Mouse (Mus musculus): Measurements from ENCODE around the gene Srpk2. TPM values are rescaled to one million over a fixed set of nuclear protein-coding genes. Genes with fewer than 3 reads are reported as not detected.

Srpk2 gene
- total and polyA plus RNA-seq, 2 experiments, result 2.9 to 14.5 TPM

DNA sequence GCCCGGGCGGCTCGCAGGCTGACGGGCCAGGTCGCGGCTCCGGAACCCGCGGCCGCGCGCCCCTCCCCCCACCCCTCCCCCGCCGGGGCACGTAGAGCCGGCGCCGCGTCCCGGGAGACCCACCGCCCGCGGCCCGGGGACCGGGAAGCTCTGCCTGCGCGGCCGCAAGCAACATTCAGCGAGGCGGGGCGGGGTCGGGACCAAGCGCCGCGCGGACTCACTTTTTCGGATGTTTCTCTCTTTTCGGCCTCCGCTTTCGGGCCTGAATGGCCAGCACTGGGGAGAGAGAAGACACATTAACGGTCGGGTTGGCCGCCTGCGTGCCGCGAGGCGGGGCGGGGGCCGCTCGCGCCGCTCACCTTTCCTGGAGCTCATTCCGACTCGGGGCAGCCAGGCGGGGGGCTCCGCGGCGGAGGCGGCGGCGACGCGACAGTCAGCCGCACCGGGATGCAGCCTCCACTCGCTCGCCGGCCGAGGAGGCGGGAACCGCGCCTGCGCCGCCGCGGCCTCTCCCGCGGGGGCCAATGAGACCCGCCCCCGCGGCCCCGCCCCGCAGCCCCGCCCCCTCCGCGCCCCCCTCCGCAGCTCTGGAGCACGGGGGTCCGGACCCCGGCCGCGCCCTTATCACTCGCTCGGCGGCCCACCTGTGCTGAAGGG is 8.8 kb downstream of the Srpk2 start:
- H3K27ac ChIP-seq (replicated peaks; ENCODE audit: insufficient read depth, low read depth, low read length), result no peak overlapping the region
- 0 out of 2 replicates have a peak, but pooled peaks cover 2% of the 10 kb centered on the region for H3K27me3 ChIP-seq (ENCODE audit: control insufficient read depth, insufficient read depth, low read length)

DNA sequence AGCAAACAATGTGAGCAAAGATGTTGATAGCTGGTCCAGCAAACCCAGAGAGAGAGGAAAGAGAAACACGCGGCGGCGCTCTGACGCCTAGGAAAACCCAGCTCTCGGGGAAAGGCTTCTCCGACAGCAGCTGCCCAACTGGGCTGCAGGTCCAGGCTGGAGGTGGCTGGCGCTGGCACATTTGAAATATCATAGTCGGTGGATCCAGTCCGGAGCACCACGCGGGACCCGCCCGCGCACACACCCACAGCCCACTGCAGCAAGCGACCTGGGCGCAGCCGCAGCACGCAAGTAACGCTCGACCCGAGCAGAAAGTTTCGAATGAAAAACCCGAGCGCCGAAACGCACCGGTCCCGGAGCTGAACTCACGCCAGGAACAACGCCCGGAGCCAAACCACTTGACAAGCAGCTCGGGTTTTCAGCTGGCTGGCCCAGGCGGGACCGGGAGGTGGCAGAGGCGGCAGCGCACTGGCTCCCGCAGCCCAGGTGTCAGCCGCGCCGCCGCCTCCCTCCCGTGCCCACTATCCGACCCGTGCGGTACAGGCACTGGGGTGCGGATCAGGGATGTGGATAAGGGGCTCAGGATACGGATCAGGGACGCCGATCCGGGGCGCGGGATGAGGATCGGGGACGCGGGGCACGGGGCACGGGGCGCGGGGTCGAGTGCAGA is 9.5 kb downstream of the Srpk2 start:
- Histone ChIP-seq H3K79me2 (ENCODE audit: control insufficient read depth, insufficient read depth, low read length) (no peaks in the 10 kb centered on the region), H3K27ac (replicated peaks; ENCODE audit: insufficient read depth, low read depth, low read length) (no peak overlapping the region), H3K36me3 (ENCODE audit: control insufficient read depth, insufficient read depth, low read length) (no peaks in the 10 kb centered on the region), H3K9ac (ENCODE audit: low read depth, low read length) (peak overlapping the region; percentile 69), H3K4me1 (ENCODE audit: control insufficient read depth, insufficient read depth, low read length) (no peaks in the 10 kb centered on the region; the same call in 1 of the 2 replicates), H3K4me3 (ENCODE audit: insufficient read depth, low read depth, low read length) (peak overlapping the region; percentile 76), H3K27me3 (ENCODE audit: control insufficient read depth, insufficient read depth, low read length) (0 out of 2 replicates have a peak, but pooled peaks cover 2% of the 10 kb centered on the region)
- DNase-seq (ENCODE audit: extremely low read depth, low read depth, low spot score), result peak; percentile 48
- WGBS, result under 1% methylated on average over 61 of the region's 61 CpGs
- TF ChIP-seq POLR2A (IDR thresholded peaks at IDR 0.05; ENCODE audit: extremely low read depth, insufficient read depth, low read length) (no peak), CTCF (IDR thresholded peaks at IDR 0.05; ENCODE audit: low read depth, low read length) (peak; percentile 47; the same call in 1 of the 2 replicates)

More for the DNA sequence above, 8.8 kb downstream of the Srpk2 start:
- TF ChIP-seq POLR2A (IDR thresholded peaks at IDR 0.05; ENCODE audit: extremely low read depth, insufficient read depth, low read length) (no peak), CTCF (IDR thresholded peaks at IDR 0.05; ENCODE audit: low read depth, low read length) (no peak)
- WGBS, result 1% methylated on average over 69 of the region's 95 CpGs
- Histone ChIP-seq H3K36me3 (ENCODE audit: control insufficient read depth, insufficient read depth, low read length) (no peaks in the 10 kb centered on the region), H3K4me1 (ENCODE audit: control insufficient read depth, insufficient read depth, low read length) (no peaks in the 10 kb centered on the region; the same call in 1 of the 2 replicates), H3K79me2 (ENCODE audit: control insufficient read depth, insufficient read depth, low read length) (no peaks in the 10 kb centered on the region), H3K9ac (ENCODE audit: low read depth, low read length) (peak overlapping the region; percentile 70), H3K4me3 (ENCODE audit: insufficient read depth, low read depth, low read length) (peak overlapping the region; percentile 76)
- no peak for DNase-seq (ENCODE audit: extremely low read depth, low read depth, low spot score)

DNA sequence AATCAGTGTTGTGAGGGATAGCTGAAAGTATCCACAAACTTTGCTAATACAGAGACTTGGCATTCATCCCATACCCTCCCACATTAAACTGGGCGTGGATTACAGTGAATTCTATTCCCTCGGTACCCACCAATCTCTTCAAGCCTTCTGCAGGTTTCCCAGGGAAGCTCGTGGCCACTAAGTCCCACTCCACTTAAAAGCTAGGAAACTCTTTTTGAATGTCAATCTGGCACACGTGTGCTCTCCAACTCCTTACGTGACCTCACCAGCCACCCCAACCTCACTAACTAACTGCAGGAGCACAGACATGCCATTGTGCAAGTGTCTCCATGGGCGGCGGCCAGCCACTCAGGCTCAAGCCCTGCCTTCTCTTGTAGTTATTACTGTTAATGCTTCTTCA is 12.3 kb downstream of the Srpk2 start:
- Histone ChIP-seq H3K79me2 (ENCODE audit: control insufficient read depth, insufficient read depth, low read length) (no peaks in the 10 kb centered on the region), H3K9ac (ENCODE audit: low read depth, low read length) (no peak overlapping the region), H3K36me3 (ENCODE audit: control insufficient read depth, insufficient read depth, low read length) (no peaks in the 10 kb centered on the region), H3K27me3 (ENCODE audit: control insufficient read depth, insufficient read depth, low read length) (0 out of 2 replicates have a peak, but pooled peaks cover 2% of the 10 kb centered on the region), H3K4me3 (ENCODE audit: insufficient read depth, low read depth, low read length) (no peak overlapping the region), H3K4me1 (ENCODE audit: control insufficient read depth, insufficient read depth, low read length) (no peaks in the 10 kb centered on the region; the same call in 1 of the 2 replicates), H3K27ac (replicated peaks; ENCODE audit: insufficient read depth, low read depth, low read length) (no peak overlapping the region)
- TF ChIP-seq CTCF (IDR thresholded peaks at IDR 0.05; ENCODE audit: low read depth, low read length), result no peak
- no peak for TF ChIP-seq POLR2A (IDR thresholded peaks at IDR 0.05; ENCODE audit: extremely low read depth, insufficient read depth, low read length)
- peak; percentile 5 for DNase-seq (ENCODE audit: extremely low read depth, low read depth, low spot score)
- WGBS, result 37% methylated on average over 7 of the region's 7 CpGs

DNA sequence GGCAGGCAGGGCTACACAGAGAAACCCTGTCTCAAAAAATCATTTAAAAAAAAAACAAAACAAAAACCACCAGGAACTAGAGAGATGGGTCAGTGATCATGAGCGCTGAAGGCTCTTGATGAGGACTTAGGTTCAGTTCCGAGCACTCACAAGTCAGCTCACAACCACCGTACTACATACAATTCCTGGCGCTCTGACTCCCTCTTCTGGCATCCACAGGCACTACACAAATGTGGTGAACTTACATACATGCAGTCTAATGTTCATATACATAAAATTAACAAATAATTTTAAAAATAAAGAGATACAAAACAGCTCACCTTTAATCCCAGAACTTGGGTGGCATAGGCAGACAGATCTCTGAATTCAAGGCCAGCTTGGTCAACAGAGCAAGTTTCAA is 13.5 kb downstream of the Srpk2 start:
- H3K79me2 ChIP-seq (ENCODE audit: control insufficient read depth, insufficient read depth, low read length), result no peaks in the 10 kb centered on the region
- H3K4me3 ChIP-seq (ENCODE audit: insufficient read depth, low read depth, low read length), result no peak overlapping the region
- no peaks in the 10 kb centered on the region for H3K4me1 ChIP-seq (ENCODE audit: control insufficient read depth, insufficient read depth, low read length)
- no peak overlapping the region for H3K9ac ChIP-seq (ENCODE audit: low read depth, low read length)
- WGBS, result 91% methylated on average over 4 of the region's 4 CpGs
- H3K27me3 ChIP-seq (ENCODE audit: control insufficient read depth, insufficient read depth, low read length), result 0 out of 2 replicates have a peak, but pooled peaks cover 2% of the 10 kb centered on the region
- no peak overlapping the region for H3K27ac ChIP-seq (replicated peaks; ENCODE audit: insufficient read depth, low read depth, low read length)
- TF ChIP-seq POLR2A (IDR thresholded peaks at IDR 0.05; ENCODE audit: extremely low read depth, insufficient read depth, low read length) (no peak), CTCF (IDR thresholded peaks at IDR 0.05; ENCODE audit: low read depth, low read length) (no peak)
- H3K36me3 ChIP-seq (ENCODE audit: control insufficient read depth, insufficient read depth, low read length), result no peaks in the 10 kb centered on the region
- no peak for DNase-seq (ENCODE audit: extremely low read depth, low read depth, low spot score)

DNA sequence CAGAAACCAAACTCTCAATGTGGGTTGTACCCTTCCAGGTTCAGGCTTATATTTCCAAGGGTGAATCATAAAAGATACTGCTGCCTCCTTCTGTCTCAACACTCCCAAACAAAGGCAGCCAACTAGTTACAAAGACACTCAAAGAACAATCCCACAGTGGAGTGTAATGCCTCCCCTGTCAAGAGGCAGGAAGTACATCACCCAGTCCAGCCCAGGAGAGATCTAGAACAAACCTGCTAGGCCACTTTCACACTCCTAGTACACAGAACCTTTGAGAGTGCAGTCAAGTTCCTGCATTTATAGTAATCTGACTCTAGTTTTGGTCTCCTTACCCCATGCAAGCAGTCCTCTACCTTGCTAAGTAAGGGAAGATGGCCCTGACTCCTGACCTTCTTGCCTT is 18.5 kb downstream of the Srpk2 start:
- TF ChIP-seq CTCF (IDR thresholded peaks at IDR 0.05; ENCODE audit: low read depth, low read length) (no peak), POLR2A (IDR thresholded peaks at IDR 0.05; ENCODE audit: extremely low read depth, insufficient read depth, low read length) (no peak)
- H3K79me2 ChIP-seq (ENCODE audit: control insufficient read depth, insufficient read depth, low read length), result no peaks in the 10 kb centered on the region
- H3K27me3 ChIP-seq (ENCODE audit: control insufficient read depth, insufficient read depth, low read length), result no peaks in the 10 kb centered on the region
- H3K27ac ChIP-seq (replicated peaks; ENCODE audit: insufficient read depth, low read depth, low read length), result no peak overlapping the region
- H3K4me3 ChIP-seq (ENCODE audit: insufficient read depth, low read depth, low read length), result no peak overlapping the region
- H3K4me1 ChIP-seq (ENCODE audit: control insufficient read depth, insufficient read depth, low read length), result no peaks in the 10 kb centered on the region
- no peak overlapping the region for H3K9ac ChIP-seq (ENCODE audit: low read depth, low read length)
- no peak for DNase-seq (ENCODE audit: extremely low read depth, low read depth, low spot score)
- H3K36me3 ChIP-seq (ENCODE audit: control insufficient read depth, insufficient read depth, low read length), result no peaks in the 10 kb centered on the region

DNA sequence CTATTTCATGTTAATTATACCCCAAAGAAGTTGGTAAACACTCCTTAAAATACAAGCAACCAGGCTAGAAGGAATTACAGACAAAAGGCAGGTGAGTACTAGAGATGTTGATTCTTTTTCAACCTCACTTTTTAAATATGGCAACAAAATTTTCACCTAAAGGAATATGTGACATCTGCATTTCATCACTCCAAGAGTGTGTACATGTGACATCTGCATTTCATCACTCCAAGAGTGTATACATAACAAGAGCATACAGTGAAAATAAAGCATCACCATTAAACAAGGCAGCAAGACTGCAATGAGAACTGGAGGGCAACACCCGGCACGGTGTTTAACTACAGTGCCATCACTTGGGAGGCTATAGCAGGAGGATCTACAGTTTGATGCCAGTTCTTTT is 23.2 kb downstream of the Srpk2 start:
- DNase-seq (ENCODE audit: extremely low read depth, low read depth, low spot score), result no peak

More for the DNA sequence above, 23.2 kb downstream of the Srpk2 start:
- H3K4me3 ChIP-seq (ENCODE audit: insufficient read depth, low read depth, low read length), result no peak overlapping the region
- H3K79me2 ChIP-seq (ENCODE audit: control insufficient read depth, insufficient read depth, low read length), result no peaks in the 10 kb centered on the region
- no peaks in the 10 kb centered on the region for H3K27me3 ChIP-seq (ENCODE audit: control insufficient read depth, insufficient read depth, low read length)
- H3K36me3 ChIP-seq (ENCODE audit: control insufficient read depth, insufficient read depth, low read length), result no peaks in the 10 kb centered on the region
- TF ChIP-seq POLR2A (IDR thresholded peaks at IDR 0.05; ENCODE audit: extremely low read depth, insufficient read depth, low read length) (no peak), CTCF (IDR thresholded peaks at IDR 0.05; ENCODE audit: low read depth, low read length) (no peak)
- no peak overlapping the region for H3K9ac ChIP-seq (ENCODE audit: low read depth, low read length)
- no peaks in the 10 kb centered on the region for H3K4me1 ChIP-seq (ENCODE audit: control insufficient read depth, insufficient read depth, low read length)
- H3K27ac ChIP-seq (replicated peaks; ENCODE audit: insufficient read depth, low read depth, low read length), result no peak overlapping the region
- WGBS, result 94% methylated on average over 2 of the region's 2 CpGs

Data from liver, adult 2 months (tissue).